Mouse (Mus musculus): ENCODE data around the gene Cpox. TPM values are rescaled to one million over a fixed set of nuclear protein-coding genes. Genes with fewer than 3 reads are reported as not detected.

The Cpox gene
- total RNA-seq, 2 experiments from 2014 or later, result 45.4 to 53.0 TPM

GRCm38 (mm10) chr16:58738800-58739199 is 68.7 kb downstream of the Cpox start:
- no peak for DNase-seq (ENCODE audit: low spot score in 2 of 2)

- DNase-seq (ENCODE audit: low spot score in 2 of 2), result no peak
Observed at GRCm38 (mm10) chr16:58740751-58741150, 70.7 kb downstream of the Cpox start.

DNA sequence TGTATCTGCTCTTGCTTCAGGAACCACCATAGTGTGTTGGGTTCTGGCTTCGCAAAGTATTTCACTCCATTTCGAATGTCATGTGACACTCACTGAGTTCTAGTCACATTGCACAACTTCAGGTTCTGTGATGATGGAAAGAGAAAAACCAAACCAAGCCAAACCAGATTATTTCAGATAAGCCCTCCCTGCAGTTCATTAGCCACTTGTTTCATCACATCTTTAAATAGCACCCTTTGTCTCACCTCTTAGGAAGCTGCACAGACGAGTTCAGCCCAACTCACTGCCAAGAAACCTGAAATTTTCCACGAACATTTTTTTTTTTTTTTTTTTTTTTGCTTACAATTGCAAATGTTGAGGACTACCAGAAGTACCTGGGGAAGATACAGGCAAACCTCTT is 76.6 kb downstream of the Cpox start:
- DNase-seq (ENCODE audit: low spot score in 2 of 2), result no peak

- no peak for DNase-seq (ENCODE audit: low spot score in 2 of 2)
Observed at GRCm38 (mm10) chr16:58751314-58751713, 81.2 kb downstream of the Cpox start.

- DNase-seq (ENCODE audit: low spot score in 2 of 2), result no peak
Observed at GRCm38 (mm10) chr16:58756191-58756590, 86.1 kb downstream of the Cpox start.

DNA sequence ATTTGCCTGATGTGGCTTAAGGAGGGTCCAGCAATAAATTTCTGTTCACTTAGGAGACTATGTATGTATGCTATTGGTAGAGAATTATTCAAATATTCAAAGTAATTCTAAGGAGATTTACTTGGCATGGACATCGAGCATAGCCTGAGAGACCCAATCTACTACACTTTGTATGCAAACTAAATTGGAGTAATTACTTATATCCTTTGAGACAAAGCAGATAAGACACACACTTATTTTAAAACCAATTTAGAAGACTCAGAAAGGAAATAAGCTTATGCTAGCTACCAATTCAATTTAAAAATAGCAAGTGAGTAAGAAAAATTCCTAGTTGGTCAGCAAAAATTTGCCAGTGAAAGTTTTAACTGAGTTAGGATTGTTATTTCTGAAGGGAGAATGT is 93.0 kb downstream of the Cpox start, which contains the start of gene Olfr172:
Gene Olfr172 (minus strand): TSS at position 101 of the 400 bp plus-strand sequence.
- DNase-seq (ENCODE audit: low spot score in 2 of 2), result no peak

Small RNA genes within 50 kb of the gene (microRNA-seq; reads per million reads assigned to microRNA genes)
- gene Gm27564, result 0 to 0.28 reads per million in 2 experiments

Other genes starting within 250 kb of the Cpox start
- gene St3gal6, start 146.0 kb upstream of the Cpox start, total RNA-seq (2021), result 10 to 100 TPM; 16.1 to 20.4 TPM
- gene Gm813, start 53.3 kb upstream of the Cpox start, total RNA-seq (2021), result not detected
- not detected for gene E330017A01Rik, start 31.6 kb upstream of the Cpox start, total RNA-seq (2021)
- gene Gpr15, start 48.8 kb downstream of the Cpox start, total RNA-seq (2021), result not detected
- 10 to 100 TPM; 87.9 to 98.7 TPM for gene Cldnd1, start 57.6 kb downstream of the Cpox start, total RNA-seq (2021)
- gene Olfr172, start 92.9 kb downstream of the Cpox start, total RNA-seq (2021), result not detected
- not detected for gene Olfr173, start 130.0 kb downstream of the Cpox start, total RNA-seq (2021)
- gene Olfr175-ps1, start 156.5 kb downstream of the Cpox start, total RNA-seq (2021), result not detected
- gene Olfr177, start 204.5 kb downstream of the Cpox start, total RNA-seq (2021), result not detected
- not detected for gene Olfr178, start 221.8 kb downstream of the Cpox start, total RNA-seq (2021)

All from layer of hippocampus, postnatal 14 days (tissue).